In the genomic region with DNA sequence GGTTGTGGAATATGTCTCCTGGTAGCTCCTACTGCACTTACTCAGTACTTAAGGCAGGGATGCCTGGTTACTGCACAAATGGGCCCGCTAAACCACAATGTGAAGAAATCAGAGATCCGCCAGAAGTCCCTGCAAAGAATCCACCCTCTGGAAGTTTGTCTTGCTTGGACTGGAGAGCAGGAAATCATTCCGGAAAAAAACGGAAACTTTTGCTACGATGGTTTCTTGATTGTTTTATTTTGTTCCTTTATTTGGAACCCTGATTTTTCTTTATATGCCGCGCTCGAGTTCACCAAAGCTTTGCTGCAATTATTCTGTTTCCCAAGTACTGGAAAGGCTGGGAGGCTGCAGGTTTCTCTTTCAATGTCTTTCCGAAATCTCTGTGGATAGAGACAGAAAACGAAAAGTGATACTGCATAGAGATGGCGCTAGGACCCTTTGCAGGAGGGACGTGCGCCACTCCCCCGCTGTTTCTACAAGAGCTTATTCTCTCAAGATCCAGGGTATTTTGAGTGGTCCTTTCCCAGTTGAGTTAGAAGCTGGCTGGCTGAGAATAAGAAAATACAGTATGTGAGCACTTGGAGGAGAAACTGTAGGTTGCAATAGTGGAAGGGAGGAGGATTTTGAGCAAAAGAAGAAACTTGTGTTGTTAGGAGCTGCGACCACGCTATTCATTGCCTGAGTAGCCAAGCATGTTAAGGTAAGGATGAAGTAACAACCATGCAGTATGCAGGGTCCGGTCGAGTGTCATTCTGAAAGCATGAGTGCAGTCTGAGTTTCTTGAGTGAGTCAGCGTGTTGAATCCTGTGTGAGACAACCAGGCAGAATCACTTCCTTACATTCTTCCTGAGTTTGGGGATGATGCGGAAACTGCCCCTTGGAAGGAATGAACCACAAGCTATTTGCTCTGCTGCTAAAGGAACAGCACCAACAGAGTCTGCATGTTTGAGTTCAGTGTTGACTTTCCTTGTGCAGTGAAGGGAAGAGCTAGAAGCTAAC, we compare ENCODE assay signal across 9 mouse cellular contexts. TPM values are rescaled to one million over a fixed set of nuclear protein-coding genes. Genes with fewer than 3 reads are reported as not detected.
DNase-seq lines count a peak whose midpoint lies in the region; ATAC-seq and TF ChIP-seq lines count a peak whose summit lies in the region.
"Had no signal": no experiment of that assay in that cellular context is flagged by ENCODE, and none has a peak within 500 bp of the region (broad histone marks: within the 10 kb centered on the region; RNA-seq: fewer than 3 reads in every experiment).

No protein-coding gene starts in this region.

- peak overlapping the region; percentile 55 for H3K4me3 ChIP-seq in kidney, embryonic 15.5 days (replicated peaks)
- H3K4me3 ChIP-seq in embryonic fibroblast, embryonic 13.5 days (ENCODE audit: insufficient read depth, low read length) = peak overlapping the region; percentile 59
- H3K4me3 ChIP-seq in midbrain, embryonic 16.5 days (ENCODE audit: low read depth, low read length) = peak overlapping the region; percentile 64

- no peak for DNase-seq in kidney, postnatal 14 days
- peak; percentile 6 for DNase-seq in layer of hippocampus, adult 9-11 months
- DNase-seq in urinary bladder, postnatal 14 days (ENCODE audit: low spot score) = no peak
- DNase-seq in adipocyte (ENCODE audit: low spot score) = no peak
- DNase-seq in yolk sac, embryonic 10.5 days (ENCODE audit: low spot score) = no peak

- no peak for TF ChIP-seq POLR2A in embryonic fibroblast, embryonic 13.5 days (IDR thresholded peaks at IDR 0.05; ENCODE audit: low read depth, low read length)

- H3K4me1 ChIP-seq in kidney, embryonic 15.5 days = peaks cover 32% of the 10 kb centered on the region
- peaks cover 7% of the 10 kb centered on the region; the same call in 1 of the 2 replicates for H3K4me1 ChIP-seq in embryonic fibroblast, embryonic 13.5 days (ENCODE audit: control insufficient read depth, insufficient read depth, low read length)
- 0 out of 2 replicates have a peak, but pooled peaks cover 3% of the 10 kb centered on the region for H3K4me1 ChIP-seq in midbrain, embryonic 16.5 days (ENCODE audit: control insufficient read depth, insufficient read depth, low read length)

- H3K9ac ChIP-seq in kidney, embryonic 15.5 days = no peak overlapping the region
- peak overlapping the region; percentile 77 for H3K9ac ChIP-seq in midbrain, embryonic 16.5 days (ENCODE audit: low read depth, low read length)

- TF ChIP-seq CTCF in embryonic fibroblast, embryonic 13.5 days (IDR thresholded peaks at IDR 0.05; ENCODE audit: borderline replicate concordance, insufficient read depth, low read length) = no peak

- 5% methylated on average over 20 of the region's 20 CpGs for WGBS in kidney, embryonic 15.5 days
- WGBS in midbrain, embryonic 16.5 days = 6% methylated on average over 20 of the region's 20 CpGs

- peaks cover 63% of the 10 kb centered on the region for H3K27me3 ChIP-seq in kidney, embryonic 15.5 days
- H3K27me3 ChIP-seq in midbrain, embryonic 16.5 days (ENCODE audit: control insufficient read depth, insufficient read depth, low read depth, low read length) = no peaks in the 10 kb centered on the region

- no peak for ATAC-seq in kidney, embryonic 15.5 days (replicated peaks; ENCODE audit: low FRiP score)
- ATAC-seq in midbrain, embryonic 16.5 days = no peak

- no peak overlapping the region for H3K27ac ChIP-seq in kidney, embryonic 15.5 days
- H3K27ac ChIP-seq in embryonic fibroblast, embryonic 13.5 days (ENCODE audit: insufficient read depth, low read length) = peak overlapping the region; percentile 37; the same call in 1 of the 2 replicates
- H3K27ac ChIP-seq in midbrain, embryonic 16.5 days (ENCODE audit: low read length) = no peak overlapping the region

- H3K9me3 ChIP-seq in kidney, embryonic 15.5 days (replicated peaks) = no peaks in the 10 kb centered on the region
- H3K9me3 ChIP-seq in midbrain, embryonic 16.5 days (replicated peaks; ENCODE audit: control insufficient read depth, low read length, poor library complexity, severe bottlenecking) = no peaks in the 10 kb centered on the region

- H3K4me2 ChIP-seq in kidney, embryonic 15.5 days = peak overlapping the region; percentile 98
- H3K4me2 ChIP-seq in midbrain, embryonic 16.5 days (ENCODE audit: low read length) = peak overlapping the region; percentile 78

- H3K36me3 ChIP-seq in kidney, embryonic 15.5 days = no peaks in the 10 kb centered on the region
- no peaks in the 10 kb centered on the region for H3K36me3 ChIP-seq in midbrain, embryonic 16.5 days (ENCODE audit: control insufficient read depth, insufficient read depth, low read length)
- H3K36me3 ChIP-seq: G1E had no signal

RNA-seq across cellular contexts. Expression of gene Lingo2, which starts 1.2 kb away (rescaled TPM):
- 0.26 and 0.47 TPM in 2 replicates for polyA plus RNA-seq in kidney, embryonic 15.5 days (2015; fragmentation: Nextera tagmentation; extraction: Ambion mirVana)
- 3.9 and 8.2 TPM in 2 replicates for polyA plus RNA-seq in embryonic fibroblast, embryonic 13.5 days (2011; ENCODE audit: insufficient read length, low read depth, missing spikeins)
- polyA plus RNA-seq in midbrain, embryonic 16.5 days (2015; fragmentation: Nextera tagmentation; extraction: Ambion mirVana) = 70.0 and 71.8 TPM in 2 replicates
- polyA plus RNA-seq: G1E had no signal
